Mouse (Mus musculus) kidney, adult 2 months (tissue): ENCODE results near the gene Iqcf1.

ENCODE experiments used
- CTCF ChIP-seq: fragments of 200-500 bp; conservative IDR thresholded peaks from 2 replicates; pipeline ENCODE4 v1.5.1; 2011; ENCODE audit warnings: low read depth, mild to moderate bottlenecking, control low read depth, low read length, moderate library complexity, mixed read lengths; ENCODE audit not compliant: insufficient read depth, insufficient read length
- POLR2A ChIP-seq: fragments of 200-500 bp; IDR thresholded peaks from one replicate; pipeline ENCODE4 v1.6.1; 2011; ENCODE audit warnings: low read depth, low read length, control low read depth

GRCm38 (mm10) chr9:106478101-106478500, 21.7 kb upstream of the Iqcf1 start:
- TF ChIP-seq CTCF (no peak), POLR2A (no peak)
